Mouse (Mus musculus): ENCODE data around the gene Creb5. TPM values are rescaled to one million over a fixed set of nuclear protein-coding genes. Genes with fewer than 3 reads are reported as not detected.

Gene Creb5
- polyA plus RNA-seq, 2 experiments, result 20.0 to 46.1 TPM

DNA sequence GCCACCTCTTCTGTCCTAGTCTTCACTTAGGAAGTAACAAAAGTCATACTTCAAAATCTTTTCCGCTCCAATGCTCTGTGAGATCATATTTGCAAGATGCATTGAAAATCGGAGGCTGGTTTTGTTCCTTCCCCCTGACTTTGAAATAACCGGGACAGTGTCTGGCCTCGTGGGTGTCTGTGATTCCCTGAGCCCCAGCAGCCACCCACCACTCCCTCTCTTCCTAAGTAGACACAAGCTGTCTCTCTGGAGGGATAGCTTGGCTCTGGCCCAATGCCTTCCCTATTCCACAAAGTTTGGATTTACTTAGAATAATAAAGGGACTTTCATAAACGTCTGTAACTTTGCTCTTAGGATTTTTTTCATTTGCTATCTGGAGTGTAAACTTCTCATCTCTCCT is 273.9 kb downstream of the Creb5 start:
- peaks cover 8% of the 10 kb centered on the region for H3K4me1 ChIP-seq (ENCODE audit: control insufficient read depth, insufficient read depth, low read length)
- H3K36me3 ChIP-seq (ENCODE audit: control insufficient read depth, insufficient read depth, low read length), result no peaks in the 10 kb centered on the region
- WGBS, result 64% methylated on average over 5 of the region's 5 CpGs
- ATAC-seq (ENCODE audit: low FRiP score, low read depth) (no peak), DNase-seq (ENCODE audit: low spot score) (no peak)
- no peak overlapping the region for H3K4me2 ChIP-seq (replicated peaks; ENCODE audit: low read depth, low read length, severe bottlenecking)
- no peaks in the 10 kb centered on the region for H3K9me3 ChIP-seq (ENCODE audit: control insufficient read depth, low read length)
- H3K27me3 ChIP-seq (ENCODE audit: control insufficient read depth, insufficient read depth, low read length), result no peaks in the 10 kb centered on the region
- no peak for TF ChIP-seq POLR2A (IDR thresholded peaks at IDR 0.05; ENCODE audit: borderline replicate concordance, extremely low read depth, insufficient read depth, insufficient read length)
- no peak overlapping the region for H3K4me3 ChIP-seq (replicated peaks; ENCODE audit: low read length)
- H3K9ac ChIP-seq (ENCODE audit: low read depth, low read length, severe bottlenecking), result no peak overlapping the region
- H3K27ac ChIP-seq (replicated peaks; ENCODE audit: low read depth, low read length), result no peak overlapping the region

DNA sequence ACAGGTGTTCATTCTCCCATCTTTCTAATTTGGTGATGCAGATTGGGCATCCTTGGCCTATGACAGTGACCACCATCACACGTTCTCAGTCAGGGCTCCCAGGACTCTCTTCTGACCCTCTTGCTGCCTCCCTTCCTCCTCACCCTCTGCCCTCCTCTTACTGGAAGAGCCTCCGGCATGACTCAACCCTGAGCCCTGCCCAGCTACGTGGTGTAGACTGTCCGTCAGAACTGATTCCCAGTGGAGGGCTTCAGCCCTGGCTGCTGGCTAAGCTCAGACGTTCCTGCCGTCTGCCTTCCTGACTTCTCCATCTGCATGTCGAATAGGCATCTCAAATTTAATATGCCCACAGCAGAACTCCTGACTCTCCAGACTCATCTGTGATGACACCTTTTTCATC is 275.5 kb downstream of the Creb5 start:
- DNase-seq (ENCODE audit: low spot score), result no peak

DNA sequence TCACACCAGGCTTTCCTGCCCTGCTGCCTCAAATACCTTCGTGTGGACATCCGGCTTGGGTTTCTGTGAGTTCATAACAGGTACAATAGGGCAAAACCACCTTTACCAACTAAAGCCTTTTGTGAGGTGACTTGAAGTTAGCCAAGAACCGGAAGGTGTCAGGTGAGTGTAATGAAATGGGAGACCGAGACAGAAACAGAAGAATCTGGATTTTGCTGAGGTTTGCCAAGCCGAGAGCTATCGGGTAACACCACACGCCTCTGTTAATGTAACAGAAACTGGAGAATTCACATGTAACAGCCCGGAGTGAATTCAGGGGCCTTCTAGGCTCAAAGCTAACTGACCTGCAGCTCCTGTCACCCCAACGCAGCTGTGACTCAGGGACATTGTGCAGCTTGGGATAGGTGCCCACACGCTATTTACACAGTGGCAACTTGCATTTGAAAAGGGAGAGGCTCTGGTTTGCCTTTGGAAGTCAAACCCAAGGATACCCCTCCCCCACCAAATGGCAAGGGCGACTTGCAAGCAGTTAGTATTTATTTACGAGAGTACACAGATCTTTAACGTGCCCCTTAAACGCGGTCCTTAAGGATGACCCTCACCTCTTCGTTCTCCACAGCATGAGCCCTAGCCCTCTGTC is 276.6 kb downstream of the Creb5 start:
- H3K36me3 ChIP-seq (ENCODE audit: control insufficient read depth, insufficient read depth, low read length), result no peaks in the 10 kb centered on the region
- 40% methylated on average over 16 of the region's 16 CpGs for WGBS
- H3K9me3 ChIP-seq (ENCODE audit: control insufficient read depth, low read length), result no peaks in the 10 kb centered on the region
- H3K4me2 ChIP-seq (replicated peaks; ENCODE audit: low read depth, low read length, severe bottlenecking), result no peak overlapping the region
- DNase-seq (ENCODE audit: low spot score) (no peak), ATAC-seq (ENCODE audit: low FRiP score, low read depth) (no peak)
- peaks cover 11% of the 10 kb centered on the region for H3K4me1 ChIP-seq (ENCODE audit: control insufficient read depth, insufficient read depth, low read length)
- H3K27ac ChIP-seq (replicated peaks; ENCODE audit: low read depth, low read length), result no peak overlapping the region
- no peak for TF ChIP-seq POLR2A (IDR thresholded peaks at IDR 0.05; ENCODE audit: borderline replicate concordance, extremely low read depth, insufficient read depth, insufficient read length)
- no peak overlapping the region for H3K9ac ChIP-seq (ENCODE audit: low read depth, low read length, severe bottlenecking)
- H3K4me3 ChIP-seq (replicated peaks; ENCODE audit: low read length), result no peak overlapping the region
- H3K27me3 ChIP-seq (ENCODE audit: control insufficient read depth, insufficient read depth, low read length), result no peaks in the 10 kb centered on the region

More for the DNA sequence above, 275.5 kb downstream of the Creb5 start:
- Histone ChIP-seq H3K4me1 (ENCODE audit: control insufficient read depth, insufficient read depth, low read length) (peaks cover 8% of the 10 kb centered on the region; the same call in 1 of the 2 replicates), H3K36me3 (ENCODE audit: control insufficient read depth, insufficient read depth, low read length) (no peaks in the 10 kb centered on the region), H3K4me2 (replicated peaks; ENCODE audit: low read depth, low read length, severe bottlenecking) (no peak overlapping the region), H3K4me3 (replicated peaks; ENCODE audit: low read length) (no peak overlapping the region), H3K9ac (ENCODE audit: low read depth, low read length, severe bottlenecking) (no peak overlapping the region), H3K27me3 (ENCODE audit: control insufficient read depth, insufficient read depth, low read length) (no peaks in the 10 kb centered on the region), H3K9me3 (ENCODE audit: control insufficient read depth, low read length) (no peaks in the 10 kb centered on the region), H3K27ac (replicated peaks; ENCODE audit: low read depth, low read length) (no peak overlapping the region)
- WGBS, result 51% methylated on average over 7 of the region's 7 CpGs
- ATAC-seq (ENCODE audit: low FRiP score, low read depth), result no peak
- no peak for TF ChIP-seq POLR2A (IDR thresholded peaks at IDR 0.05; ENCODE audit: borderline replicate concordance, extremely low read depth, insufficient read depth, insufficient read length)

DNA sequence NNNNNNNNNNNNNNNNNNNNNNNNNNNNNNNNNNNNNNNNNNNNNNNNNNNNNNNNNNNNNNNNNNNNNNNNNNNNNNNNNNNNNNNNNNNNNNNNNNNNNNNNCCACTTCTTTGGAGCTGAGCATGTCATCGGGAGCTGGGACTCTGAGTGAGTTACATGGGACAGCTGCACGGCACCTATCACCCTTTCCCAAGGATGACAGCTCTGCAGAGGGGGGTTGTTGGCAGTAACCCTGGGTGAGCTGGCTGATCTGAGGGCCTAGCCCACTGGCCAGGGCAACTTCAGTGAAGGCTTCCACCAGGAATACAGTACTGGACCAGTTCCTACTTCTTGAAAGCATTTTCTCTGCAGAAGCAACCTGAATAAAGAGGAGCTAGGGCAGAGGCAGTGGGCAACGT is 282.4 kb downstream of the Creb5 start:
- peaks cover 34% of the 10 kb centered on the region for H3K4me1 ChIP-seq (ENCODE audit: control insufficient read depth, insufficient read depth, low read length)
- no peak overlapping the region for H3K9ac ChIP-seq (ENCODE audit: low read depth, low read length, severe bottlenecking)
- H3K4me2 ChIP-seq (replicated peaks; ENCODE audit: low read depth, low read length, severe bottlenecking), result no peak overlapping the region
- H3K9me3 ChIP-seq (ENCODE audit: control insufficient read depth, low read length), result no peaks in the 10 kb centered on the region
- ATAC-seq (ENCODE audit: low FRiP score, low read depth), result no peak
- TF ChIP-seq POLR2A (IDR thresholded peaks at IDR 0.05; ENCODE audit: borderline replicate concordance, extremely low read depth, insufficient read depth, insufficient read length), result no peak
- 40% methylated on average over 3 of the region's 3 CpGs for whole genome bisulfite sequencing
- no peaks in the 10 kb centered on the region for H3K36me3 ChIP-seq (ENCODE audit: control insufficient read depth, insufficient read depth, low read length)
- H3K27ac ChIP-seq (replicated peaks; ENCODE audit: low read depth, low read length), result no peak overlapping the region
- H3K27me3 ChIP-seq (ENCODE audit: control insufficient read depth, insufficient read depth, low read length), result no peaks in the 10 kb centered on the region
- H3K4me3 ChIP-seq (replicated peaks; ENCODE audit: low read length), result no peak overlapping the region
- DNase-seq (ENCODE audit: low spot score), result no peak

DNA sequence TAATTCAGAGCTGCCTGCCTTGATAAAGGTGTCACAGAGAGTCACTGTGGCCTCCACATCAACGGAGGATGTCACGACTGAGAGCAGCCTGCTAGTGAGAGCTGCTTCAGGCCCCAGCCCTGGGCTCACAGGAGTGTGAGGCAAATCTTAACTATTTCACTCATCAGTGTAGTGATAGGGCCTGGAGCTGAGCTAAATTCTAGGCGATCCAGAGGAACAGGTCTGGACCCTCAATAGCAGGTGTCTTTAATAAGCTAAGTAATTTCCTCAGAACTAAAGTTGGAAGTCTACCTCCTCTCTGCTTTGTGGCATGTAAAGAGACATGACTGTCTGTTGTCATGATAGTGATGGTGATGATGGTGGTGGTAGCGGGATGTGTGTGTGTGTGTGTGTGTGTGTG is 283.8 kb downstream of the Creb5 start:
- no peak overlapping the region for H3K4me3 ChIP-seq (replicated peaks; ENCODE audit: low read length)
- H3K9ac ChIP-seq (ENCODE audit: low read depth, low read length, severe bottlenecking), result no peak overlapping the region
- 77% methylated on average over 4 of the region's 4 CpGs for WGBS
- no peak overlapping the region for H3K4me2 ChIP-seq (replicated peaks; ENCODE audit: low read depth, low read length, severe bottlenecking)
- TF ChIP-seq POLR2A (IDR thresholded peaks at IDR 0.05; ENCODE audit: borderline replicate concordance, extremely low read depth, insufficient read depth, insufficient read length), result no peak
- no peaks in the 10 kb centered on the region for H3K27me3 ChIP-seq (ENCODE audit: control insufficient read depth, insufficient read depth, low read length)
- DNase-seq (ENCODE audit: low spot score), result no peak
- no peaks in the 10 kb centered on the region for H3K9me3 ChIP-seq (ENCODE audit: control insufficient read depth, low read length)
- ATAC-seq (ENCODE audit: low FRiP score, low read depth), result no peak
- H3K27ac ChIP-seq (replicated peaks; ENCODE audit: low read depth, low read length), result no peak overlapping the region
- peaks cover 45% of the 10 kb centered on the region for H3K4me1 ChIP-seq (ENCODE audit: control insufficient read depth, insufficient read depth, low read length)
- H3K36me3 ChIP-seq (ENCODE audit: control insufficient read depth, insufficient read depth, low read length), result no peaks in the 10 kb centered on the region
